Mouse (Mus musculus): Measurements from ENCODE around the gene Uox.

- TF ChIP-seq CTCF (IDR thresholded peaks at IDR 0.05; ENCODE audit: low read depth) = no peak
- no peak for TF ChIP-seq EP300 (IDR thresholded peaks at IDR 0.05; ENCODE audit: low read depth)
Observed at GRCm38 (mm10) chr3:146596387-146596786, 26.2 kb downstream of the Uox start.
